Mouse (Mus musculus): ENCODE data around the gene Slc17a7. TPM values are rescaled to one million over a fixed set of nuclear protein-coding genes. Genes with fewer than 3 reads are reported as not detected.

Gene Slc17a7
- polyA plus RNA-seq, 1 experiment from 2014 or later, result not detected

- Histone ChIP-seq H3K9ac (no peak overlapping the region), H3K27ac (replicated peaks) (no peak overlapping the region), H3K4me2 (peak overlapping the region; percentile 73), H3K4me1 (replicated peaks) (peaks cover 16% of the 10 kb centered on the region), H3K9me3 (replicated peaks) (no peaks in the 10 kb centered on the region), H3K36me3 (replicated peaks) (no peaks in the 10 kb centered on the region), H3K27me3 (peaks cover 100% of the 10 kb centered on the region), H3K4me3 (replicated peaks) (peak overlapping the region; percentile 48)
- no peak for ATAC-seq (ENCODE audit: insufficient read depth)
- WGBS (ENCODE audit: insufficient replicate concordance), result 4% methylated on average over 35 of the region's 35 CpGs
Measured at GRCm38 (mm10) chr7:45181540-45181939, 17.8 kb downstream of the Slc17a7 start.

- no peak overlapping the region for H3K27ac ChIP-seq (replicated peaks)
- H3K4me3 ChIP-seq (replicated peaks), result peak overlapping the region; percentile 48
- peaks cover 16% of the 10 kb centered on the region for H3K4me1 ChIP-seq (replicated peaks)
- WGBS (ENCODE audit: insufficient replicate concordance), result 2% methylated on average over 34 of the region's 34 CpGs
- H3K27me3 ChIP-seq, result peaks cover 100% of the 10 kb centered on the region
- H3K4me2 ChIP-seq, result peak overlapping the region; percentile 73
- ATAC-seq (ENCODE audit: insufficient read depth), result peak; percentile 87
- no peaks in the 10 kb centered on the region for H3K36me3 ChIP-seq (replicated peaks)
- no peaks in the 10 kb centered on the region for H3K9me3 ChIP-seq (replicated peaks)
- no peak overlapping the region for H3K9ac ChIP-seq
Measured at GRCm38 (mm10) chr7:45182199-45182601, 18.5 kb downstream of the Slc17a7 start.

- Histone ChIP-seq H3K27me3 (peaks cover 100% of the 10 kb centered on the region), H3K36me3 (replicated peaks) (no peaks in the 10 kb centered on the region), H3K4me2 (peak overlapping the region; percentile 73), H3K4me1 (replicated peaks) (peaks cover 16% of the 10 kb centered on the region), H3K4me3 (replicated peaks) (peak overlapping the region; percentile 48), H3K9ac (no peak overlapping the region), H3K9me3 (replicated peaks) (no peaks in the 10 kb centered on the region), H3K27ac (replicated peaks) (no peak overlapping the region)
- 14% methylated on average over 11 of the region's 11 CpGs for WGBS (ENCODE audit: insufficient replicate concordance)
- ATAC-seq (ENCODE audit: insufficient read depth), result no peak
Measured at GRCm38 (mm10) chr7:45182606-45183005, 18.9 kb downstream of the Slc17a7 start.

- no peak for ATAC-seq (ENCODE audit: insufficient read depth)
- H3K4me1 ChIP-seq (replicated peaks), result peaks cover 16% of the 10 kb centered on the region
- H3K27me3 ChIP-seq, result peaks cover 100% of the 10 kb centered on the region
- no peaks in the 10 kb centered on the region for H3K9me3 ChIP-seq (replicated peaks)
- H3K4me2 ChIP-seq, result no peak overlapping the region
- 50% methylated on average over 7 of the region's 7 CpGs for WGBS (ENCODE audit: insufficient replicate concordance)
- no peak overlapping the region for H3K4me3 ChIP-seq (replicated peaks)
- no peak overlapping the region for H3K9ac ChIP-seq
- H3K36me3 ChIP-seq (replicated peaks), result no peaks in the 10 kb centered on the region
- no peak overlapping the region for H3K27ac ChIP-seq (replicated peaks)
Measured at GRCm38 (mm10) chr7:45183672-45184071, 19.9 kb downstream of the Slc17a7 start.

GRCm38 (mm10) chr7:45185921-45186320 is 22.2 kb downstream of the Slc17a7 start:
- peaks cover 100% of the 10 kb centered on the region for H3K27me3 ChIP-seq
- WGBS (ENCODE audit: insufficient replicate concordance), result 58% methylated on average over 7 of the region's 7 CpGs

GRCm38 (mm10) chr7:45189600-45189999 is 25.9 kb downstream of the Slc17a7 start:
- Histone ChIP-seq H3K9me3 (replicated peaks) (no peaks in the 10 kb centered on the region), H3K4me2 (no peak overlapping the region), H3K4me1 (replicated peaks) (no peaks in the 10 kb centered on the region), H3K27ac (replicated peaks) (no peak overlapping the region), H3K4me3 (replicated peaks) (no peak overlapping the region), H3K36me3 (replicated peaks) (no peaks in the 10 kb centered on the region), H3K9ac (no peak overlapping the region), H3K27me3 (peaks cover 91% of the 10 kb centered on the region)
- no peak for ATAC-seq (ENCODE audit: insufficient read depth)
- whole genome bisulfite sequencing (ENCODE audit: insufficient replicate concordance), result 49% methylated on average over 16 of the region's 16 CpGs

More at GRCm38 (mm10) chr7:45185921-45186320, 22.2 kb downstream of the Slc17a7 start:
- no peak for ATAC-seq (ENCODE audit: insufficient read depth)
- H3K36me3 ChIP-seq (replicated peaks), result no peaks in the 10 kb centered on the region
- H3K4me3 ChIP-seq (replicated peaks), result no peak overlapping the region
- H3K9me3 ChIP-seq (replicated peaks), result no peaks in the 10 kb centered on the region
- H3K4me2 ChIP-seq, result no peak overlapping the region
- H3K9ac ChIP-seq, result no peak overlapping the region
- H3K4me1 ChIP-seq (replicated peaks), result peaks cover 16% of the 10 kb centered on the region
- no peak overlapping the region for H3K27ac ChIP-seq (replicated peaks)

- no peak overlapping the region for H3K4me2 ChIP-seq
- no peaks in the 10 kb centered on the region for H3K36me3 ChIP-seq (replicated peaks)
- no peaks in the 10 kb centered on the region for H3K4me1 ChIP-seq (replicated peaks)
- H3K4me3 ChIP-seq (replicated peaks), result no peak overlapping the region
- no peak overlapping the region for H3K27ac ChIP-seq (replicated peaks)
- no peak for ATAC-seq (ENCODE audit: insufficient read depth)
- 66% methylated on average over 6 of the region's 6 CpGs for WGBS (ENCODE audit: insufficient replicate concordance)
- H3K27me3 ChIP-seq, result peaks cover 88% of the 10 kb centered on the region
- no peaks in the 10 kb centered on the region for H3K9me3 ChIP-seq (replicated peaks)
- no peak overlapping the region for H3K9ac ChIP-seq
Measured at GRCm38 (mm10) chr7:45190186-45190585, 26.4 kb downstream of the Slc17a7 start.

GRCm38 (mm10) chr7:45191161-45191560 is 27.4 kb downstream of the Slc17a7 start:
- H3K9me3 ChIP-seq (replicated peaks), result no peaks in the 10 kb centered on the region
- H3K27me3 ChIP-seq, result peaks cover 87% of the 10 kb centered on the region
- ATAC-seq (ENCODE audit: insufficient read depth), result no peak
- H3K4me2 ChIP-seq, result no peak overlapping the region
- 49% methylated on average over 2 of the region's 2 CpGs for WGBS (ENCODE audit: insufficient replicate concordance)
- no peaks in the 10 kb centered on the region for H3K36me3 ChIP-seq (replicated peaks)
- H3K9ac ChIP-seq, result no peak overlapping the region
- H3K27ac ChIP-seq (replicated peaks), result no peak overlapping the region
- H3K4me3 ChIP-seq (replicated peaks), result no peak overlapping the region
- H3K4me1 ChIP-seq (replicated peaks), result no peaks in the 10 kb centered on the region

- Histone ChIP-seq H3K4me2 (no peak overlapping the region), H3K9me3 (replicated peaks) (no peaks in the 10 kb centered on the region), H3K27me3 (peaks cover 87% of the 10 kb centered on the region), H3K36me3 (replicated peaks) (no peaks in the 10 kb centered on the region), H3K4me1 (replicated peaks) (no peaks in the 10 kb centered on the region), H3K9ac (no peak overlapping the region), H3K4me3 (replicated peaks) (no peak overlapping the region), H3K27ac (replicated peaks) (no peak overlapping the region)
- 16% methylated on average over 8 of the region's 8 CpGs for WGBS (ENCODE audit: insufficient replicate concordance)
- ATAC-seq (ENCODE audit: insufficient read depth), result no peak
Measured at GRCm38 (mm10) chr7:45191803-45192363, 28.1 kb downstream of the Slc17a7 start.

GRCm38 (mm10) chr7:45192585-45193310 is 29.0 kb downstream of the Slc17a7 start:
- no peaks in the 10 kb centered on the region for H3K36me3 ChIP-seq (replicated peaks)
- no peak overlapping the region for H3K27ac ChIP-seq (replicated peaks)
- ATAC-seq (ENCODE audit: insufficient read depth), result no peak
- peaks cover 81% of the 10 kb centered on the region for H3K27me3 ChIP-seq
- H3K4me3 ChIP-seq (replicated peaks), result no peak overlapping the region
- no peak overlapping the region for H3K4me2 ChIP-seq
- no peak overlapping the region for H3K9ac ChIP-seq
- H3K4me1 ChIP-seq (replicated peaks), result no peaks in the 10 kb centered on the region
- no peaks in the 10 kb centered on the region for H3K9me3 ChIP-seq (replicated peaks)
- 66% methylated on average over 7 of the region's 7 CpGs for WGBS (ENCODE audit: insufficient replicate concordance)

GRCm38 (mm10) chr7:45193406-45193805 is 29.7 kb downstream of the Slc17a7 start:
- no peaks in the 10 kb centered on the region for H3K9me3 ChIP-seq (replicated peaks)
- no peak for ATAC-seq (ENCODE audit: insufficient read depth)
- no peak overlapping the region for H3K4me2 ChIP-seq
- no peaks in the 10 kb centered on the region for H3K4me1 ChIP-seq (replicated peaks)
- no peak overlapping the region for H3K4me3 ChIP-seq (replicated peaks)
- H3K27ac ChIP-seq (replicated peaks), result no peak overlapping the region
- H3K27me3 ChIP-seq, result peaks cover 77% of the 10 kb centered on the region
- no peak overlapping the region for H3K9ac ChIP-seq
- H3K36me3 ChIP-seq (replicated peaks), result no peaks in the 10 kb centered on the region
- WGBS (ENCODE audit: insufficient replicate concordance), result 36% methylated on average over 5 of the region's 5 CpGs
